Mouse (Mus musculus): ENCODE measurements around the gene Fastkd5. TPM values are rescaled to one million over a fixed set of nuclear protein-coding genes. Genes with fewer than 3 reads are reported as not detected.

The Fastkd5 gene
- total RNA-seq, 1 experiment from 2014 or later = 13.4 TPM

DNA sequence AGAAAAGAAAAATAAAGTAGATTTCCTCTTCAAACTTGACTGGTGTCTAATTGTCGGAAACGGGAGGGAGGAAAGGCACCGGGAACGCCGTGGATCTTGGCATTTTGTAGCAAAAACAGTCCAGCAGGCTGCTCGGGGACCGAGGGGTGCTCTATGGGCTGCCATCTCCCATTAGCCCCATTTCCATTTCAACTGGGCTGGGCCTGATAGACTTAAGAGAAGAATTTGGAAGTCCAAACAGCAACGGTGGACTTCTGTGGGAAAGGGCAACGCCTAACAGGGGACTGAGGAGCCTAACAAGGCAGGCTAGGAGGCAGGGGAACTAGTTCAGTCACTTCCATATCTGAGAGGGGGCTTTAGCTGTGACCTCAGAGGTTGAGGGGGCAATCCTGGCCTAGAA is 52.8 kb downstream of the Fastkd5 start:
- DNase-seq = no peak

DNA sequence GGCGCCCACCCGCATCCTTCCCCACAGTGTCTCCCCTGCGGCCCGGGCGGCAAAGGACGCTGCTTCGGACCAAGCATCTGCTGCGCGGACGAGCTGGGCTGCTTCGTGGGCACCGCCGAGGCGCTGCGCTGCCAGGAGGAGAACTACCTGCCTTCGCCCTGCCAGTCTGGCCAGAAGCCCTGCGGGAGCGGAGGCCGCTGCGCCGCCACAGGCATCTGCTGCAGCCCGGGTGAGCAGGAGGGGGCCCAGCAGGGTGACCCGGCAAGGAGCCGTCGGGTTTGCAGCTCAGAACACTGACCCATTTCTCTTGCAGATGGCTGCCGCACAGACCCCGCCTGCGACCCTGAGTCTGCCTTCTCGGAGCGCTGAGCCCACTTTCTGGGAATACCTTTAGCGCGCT is 53.3 kb downstream of the Fastkd5 start:
- DNase-seq = peak; percentile 40

DNA sequence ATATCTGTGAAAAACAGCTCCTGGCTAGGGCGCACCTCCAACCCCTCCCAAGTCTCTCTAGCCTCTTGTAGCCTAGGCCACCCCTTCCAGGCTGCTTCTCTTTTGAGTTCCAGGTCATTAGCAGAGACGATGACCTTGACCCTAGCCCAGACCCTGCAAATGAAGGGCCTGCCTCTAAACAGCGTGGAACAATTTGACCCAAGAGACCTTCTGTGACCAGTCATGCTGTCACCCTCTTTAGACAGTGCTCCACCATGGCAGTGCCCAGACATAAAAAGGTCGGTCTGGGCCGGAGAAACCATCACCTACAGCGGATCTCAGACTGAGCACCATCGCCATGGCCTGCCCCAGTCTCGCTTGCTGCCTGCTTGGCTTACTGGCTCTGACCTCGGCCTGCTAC is 54.0 kb downstream of the Fastkd5 start, which contains the start of gene Oxt:
TSS of gene Oxt (plus strand) at position 301 of the 400 bp plus-strand sequence.
- DNase-seq = no peak

DNA sequence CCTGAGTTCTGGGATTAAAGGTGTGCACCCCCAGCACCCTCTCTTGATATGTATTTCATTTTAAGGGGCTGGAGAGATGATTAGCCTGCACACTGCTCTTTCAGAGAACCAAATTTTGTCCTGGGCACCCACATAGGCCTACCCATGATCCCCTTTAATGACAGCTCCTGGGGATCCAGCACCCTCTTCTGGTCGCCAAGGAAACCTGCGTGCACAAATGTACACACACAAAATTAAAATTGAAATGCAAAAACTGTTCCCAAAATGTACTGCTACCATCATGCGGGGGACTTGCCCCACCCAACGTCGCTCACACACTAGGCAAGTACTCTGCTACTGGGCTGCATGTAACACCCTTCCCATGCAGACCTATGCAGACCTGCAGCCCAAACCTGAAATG is 54.9 kb downstream of the Fastkd5 start:
- DNase-seq = no peak

DNA sequence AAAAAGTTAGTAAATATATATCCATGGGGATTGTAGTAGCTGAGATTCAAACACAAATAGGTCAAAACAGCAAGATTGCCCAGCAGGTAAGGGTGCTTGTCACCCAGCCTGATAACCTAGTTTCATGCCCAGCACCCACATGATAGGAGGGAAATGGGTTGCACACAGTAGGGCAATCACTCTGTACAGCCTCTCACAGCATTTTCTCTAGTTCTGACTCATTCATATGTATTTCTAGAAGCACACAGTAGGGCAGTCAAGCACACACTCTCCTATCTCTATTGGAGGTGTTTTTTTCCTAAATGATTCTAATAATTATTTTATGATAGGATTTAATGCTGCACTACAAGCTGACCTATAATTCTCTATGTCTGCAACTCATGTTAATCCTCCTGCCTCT is 59.9 kb downstream of the Fastkd5 start:
- DNase-seq = no peak

DNA sequence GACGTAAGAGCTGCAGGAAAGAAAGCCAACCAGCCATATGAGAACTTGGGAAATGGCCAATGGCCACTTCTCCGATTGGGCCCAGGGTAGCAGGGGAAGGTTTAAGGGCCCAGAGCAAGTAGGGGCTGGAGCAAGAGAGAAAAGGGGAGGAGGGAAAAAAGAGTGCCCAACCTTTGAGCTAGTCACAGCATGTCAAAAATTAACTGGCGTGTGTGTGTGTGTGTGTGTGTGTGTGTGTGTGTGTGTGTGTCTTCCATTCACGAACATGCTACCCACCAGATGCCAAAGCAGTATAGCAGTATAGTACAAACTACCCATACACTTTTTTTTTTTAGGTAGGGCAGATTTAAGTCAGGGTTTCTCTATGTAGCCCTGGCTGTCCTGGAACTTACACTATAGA is 60.9 kb downstream of the Fastkd5 start:
- no peak for DNase-seq

DNA sequence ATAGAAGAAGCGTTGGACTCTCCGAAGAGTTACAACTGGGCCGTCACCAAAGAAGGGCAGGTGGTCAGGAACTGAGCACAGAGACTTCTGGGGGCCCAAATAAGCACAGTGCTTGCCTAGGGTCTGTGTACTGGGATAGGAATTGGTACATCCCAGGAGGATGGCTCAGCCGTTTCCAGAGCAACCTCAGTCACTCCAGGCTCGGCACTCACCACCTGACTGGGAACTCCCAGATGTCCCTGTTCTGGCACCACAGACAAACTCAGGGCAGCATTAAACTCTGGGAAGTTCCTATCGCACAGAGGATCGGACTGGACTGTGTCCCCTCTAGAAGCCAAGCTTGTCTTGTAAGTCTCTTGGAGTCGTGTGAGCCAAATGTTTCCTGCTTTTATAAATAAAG is 64.8 kb downstream of the Fastkd5 start:
- no peak for DNase-seq

DNA sequence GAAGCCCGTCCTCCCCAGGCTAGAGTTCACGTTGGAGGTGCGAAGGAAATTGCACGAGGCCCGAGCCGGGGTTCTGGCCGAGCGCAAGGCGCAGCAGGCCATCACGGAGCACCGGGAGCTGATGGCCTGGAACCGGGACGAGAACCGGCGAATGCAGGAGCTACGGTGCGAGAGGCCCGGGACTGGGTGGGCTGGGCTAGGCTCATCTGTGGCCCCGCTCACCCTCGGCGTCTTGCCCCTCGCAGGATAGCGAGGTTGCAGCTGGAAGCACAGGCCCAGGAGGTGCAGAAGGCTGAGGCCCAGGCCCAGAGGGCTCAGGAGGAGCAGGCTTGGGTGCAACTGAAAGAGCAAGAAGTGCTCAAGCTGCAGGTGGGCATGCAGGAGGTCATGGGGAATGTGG is 65.8 kb downstream of the Fastkd5 start:
- no peak for DNase-seq

Other genes starting within 250 kb of the Fastkd5 start
- gene Cpxm1, start 232.5 kb downstream of the Fastkd5 start, total RNA-seq (2021) = 10.2 and 12.2 TPM in 2 replicates
- gene Gm28372, start 224.8 kb downstream of the Fastkd5 start, total RNA-seq (2021) = not detected in 2 replicates
- gene 1700020A23Rik, start 224.8 kb downstream of the Fastkd5 start, total RNA-seq (2021) = not detected in 2 replicates
- gene Tmem239, start 223.5 kb downstream of the Fastkd5 start, total RNA-seq (2021) = not detected in 2 replicates
- gene Vps16, start 205.7 kb downstream of the Fastkd5 start, total RNA-seq (2021) = 51.3 and 54.4 TPM in 2 replicates
- gene Pced1a, start 205.3 kb downstream of the Fastkd5 start, total RNA-seq (2021) = 13.6 TPM in 2 replicates
- 100 and 101 TPM in 2 replicates for gene Ptpra, start 179.7 kb downstream of the Fastkd5 start, total RNA-seq (2021)
- gene Mrps26, start 66.3 kb downstream of the Fastkd5 start, total RNA-seq (2021) = 54.5 and 63.2 TPM in 2 replicates
- not detected in 2 replicates for gene Oxt, start 53.9 kb downstream of the Fastkd5 start, total RNA-seq (2021)
- gene Avp, start 47.5 kb downstream of the Fastkd5 start, total RNA-seq (2021) = not detected in 2 replicates
- gene Ubox5, start within 50 bp of the Fastkd5 start, total RNA-seq (2021) = 5.1 and 5.6 TPM in 2 replicates
- gene Lzts3, start 12.8 kb upstream of the Fastkd5 start, total RNA-seq (2021) = 9.5 and 11.1 TPM in 2 replicates
- gene Ddrgk1, start 34.6 kb upstream of the Fastkd5 start, total RNA-seq (2021) = 137 and 148 TPM in 2 replicates
- gene Itpa, start 37.6 kb upstream of the Fastkd5 start, total RNA-seq (2021) = 27.0 and 28.9 TPM in 2 replicates
- 1.3 and 1.4 TPM in 2 replicates for gene Slc4a11, start 67.5 kb upstream of the Fastkd5 start, total RNA-seq (2021)

All from adrenal gland, postnatal 14 days (tissue).